Mouse (Mus musculus) ES-E14 (cell line): ENCODE measurements at regions not wholly inside any gene's neighbourhood (a gene's known extent, or its start where the extent isn't known, plus 50 kb on each side); places are given as distances from the start of the nearest gene placed in this dataset.
"Not testable (repeated sequence)": the region's sequence is repeated elsewhere in the genome, so short reads cannot be mapped to it uniquely, and the experiment has no call there.

ENCODE experiments used
- CHD2 ChIP-seq: IDR thresholded peaks from 2 replicates; pipeline ENCODE4 v1.6.1; 2014; ENCODE audit warnings: mild to moderate bottlenecking, low read depth, low read length, inconsistent platforms
- MAFK ChIP-seq: IDR thresholded peaks from 2 replicates; pipeline ENCODE4 v1.6.1; 2014; ENCODE audit warnings: mild to moderate bottlenecking, low read depth, low read length, inconsistent platforms; ENCODE audit not compliant: insufficient read depth
- ZC3H11A ChIP-seq: IDR thresholded peaks from 2 replicates; pipeline ENCODE4 v1.6.1; 2012; ENCODE audit warnings: low read depth, mild to moderate bottlenecking, inconsistent platforms, low read length, borderline replicate concordance

GRCm38 (mm10) chr2:22043937-22044336 is 183.4 kb upstream of the Myo3a start:
- not testable (repeated sequence) for TF ChIP-seq ZC3H11A, CHD2, MAFK
